Mouse (Mus musculus): ENCODE data around the gene Olfr12.

Olfr12 gene

GRCm38 (mm10) chr1:92641514-92642272, 24.1 kb downstream of the Olfr12 start, which contains the start of gene Cops9:
Gene Cops9 (minus strand): TSS chr1:92641985.
- peak; percentile 77 for DNase-seq (ENCODE audit: low read depth)

GRCm38 (mm10) chr1:92643691-92644090, 26.1 kb downstream of the Olfr12 start:
- DNase-seq (ENCODE audit: low read depth) = no peak

GRCm38 (mm10) chr1:92644916-92645315, 27.3 kb downstream of the Olfr12 start:
- DNase-seq (ENCODE audit: low read depth) = no peak

GRCm38 (mm10) chr1:92646111-92646510, 28.5 kb downstream of the Olfr12 start:
- no peak for DNase-seq (ENCODE audit: low read depth)

- DNase-seq (ENCODE audit: low read depth) = no peak
These were observed 29.0 kb downstream of the Olfr12 start for GRCm38 (mm10) chr1:92646601-92647000.

- no peak for DNase-seq (ENCODE audit: low read depth)
These were observed 29.4 kb downstream of the Olfr12 start for GRCm38 (mm10) chr1:92647026-92647425.

- peak; percentile 57 for DNase-seq (ENCODE audit: low read depth)
These were observed 30.2 kb downstream of the Olfr12 start for GRCm38 (mm10) chr1:92647752-92648151.

GRCm38 (mm10) chr1:92648197-92648596, 30.6 kb downstream of the Olfr12 start:
- no peak for DNase-seq (ENCODE audit: low read depth)

- DNase-seq (ENCODE audit: low read depth) = peak; percentile 40
These were observed 31.1 kb downstream of the Olfr12 start, which contains the start of gene Otos for GRCm38 (mm10) chr1:92648673-92649072. Gene Otos (minus strand): TSS chr1:92648841.

GRCm38 (mm10) chr1:92651467-92651866, 33.9 kb downstream of the Olfr12 start:
- DNase-seq (ENCODE audit: low read depth) = no peak

GRCm38 (mm10) chr1:92653179-92653578, 35.6 kb downstream of the Olfr12 start:
- DNase-seq (ENCODE audit: low read depth) = no peak

GRCm38 (mm10) chr1:92654676-92655075, 37.1 kb downstream of the Olfr12 start:
- DNase-seq (ENCODE audit: low read depth) = no peak

GRCm38 (mm10) chr1:92657025-92657820, 39.6 kb downstream of the Olfr12 start:
- DNase-seq (ENCODE audit: low read depth) = no peak

- DNase-seq (ENCODE audit: low read depth) = no peak
These were observed 41.8 kb downstream of the Olfr12 start for GRCm38 (mm10) chr1:92659392-92659791.

- DNase-seq (ENCODE audit: low read depth) = no peak
These were observed 49.5 kb downstream of the Olfr12 start for GRCm38 (mm10) chr1:92667106-92667505.

GRCm38 (mm10) chr1:92669430-92669829, 51.8 kb downstream of the Olfr12 start:
- no peak for DNase-seq (ENCODE audit: low read depth)

- DNase-seq (ENCODE audit: low read depth) = no peak
These were observed 53.7 kb downstream of the Olfr12 start for GRCm38 (mm10) chr1:92671326-92671725.
